Mouse (Mus musculus) left cerebral cortex, postnatal 4 days (tissue): Measurements from ENCODE around the gene Ms4a4a. TPM values are rescaled to one million over a fixed set of nuclear protein-coding genes. Genes with fewer than 3 reads are reported as not detected.
"Not testable (repeated sequence)": the region's sequence is repeated elsewhere in the genome, so short reads cannot be mapped to it uniquely, and the experiment has no call there.

Source experiments
- DNase-seq: peaks from one replicate; pipeline ENCODE4 v3.0.0-alpha.2; 2022
- intact Hi-C: fragments of 180-260 bp; cut with DNase I; formaldehyde crosslinking; loops from one replicate; pipeline ENCODE4 v1.15.1; 2025
- total RNA-seq, 2 experiments: library from RNA; stranded (reverse); gene quantifications; 2 replicates each; pipeline ENCODE4 v1.2.3; 2021

The Ms4a4a gene
- total RNA-seq, 2 experiments from 2014 or later = 0.80 TPM; not detected in 1

- DNase-seq, intact Hi-C loops: not testable (repeated sequence)
Observed at GRCm38 (mm10) chr19:11418865-11419264, 43.5 kb downstream of the Ms4a4a start.

GRCm38 (mm10) chr19:11431209-11431608, 55.9 kb downstream of the Ms4a4a start:
- DNase-seq, intact Hi-C loops: not testable (repeated sequence)

- intact Hi-C loops = no loop called here
- DNase-seq = no peak
Observed at GRCm38 (mm10) chr19:11435058-11435834, 59.9 kb downstream of the Ms4a4a start.

Other genes with a start within 250 kb of the Ms4a4a start
- gene 1700017D01Rik, start 244.6 kb upstream of the Ms4a4a start, total RNA-seq = not detected
- not detected for gene 1700025F22Rik, start 210.2 kb upstream of the Ms4a4a start, total RNA-seq
- not detected for gene Ms4a13, start 178.8 kb upstream of the Ms4a4a start, total RNA-seq
- gene Ms4a12, start 143.1 kb upstream of the Ms4a4a start, total RNA-seq = not detected
- gene Ms4a1, start 109.3 kb upstream of the Ms4a4a start, total RNA-seq = under 1 TPM; 0.12 to 0.24 TPM
- not detected for gene Ms4a5, start 91.7 kb upstream of the Ms4a4a start, total RNA-seq
- under 1 TPM; 0.10 to 0.12 TPM for gene Ms4a14, start 61.1 kb upstream of the Ms4a4a start, total RNA-seq
- gene Ms4a7, start 39.4 kb upstream of the Ms4a4a start, total RNA-seq = under 1 TPM; 0.77 to 0.86 TPM
- gene Ms4a4c, start 29.2 kb downstream of the Ms4a4a start, total RNA-seq = not detected
- not detected for gene Ms4a4b, start 68.0 kb downstream of the Ms4a4a start, total RNA-seq
- 1 to 10 TPM; 1.4 to 1.8 TPM for gene Ms4a6c, start 93.8 kb downstream of the Ms4a4a start, total RNA-seq
- under 1 TPM in 1 of 2 experiments, not detected in 1; 0.10 TPM for gene Gm8369, start 110.4 kb downstream of the Ms4a4a start, total RNA-seq
- 1 to 10 TPM; 1.0 to 1.4 TPM for gene Ms4a6b, start 141.0 kb downstream of the Ms4a4a start, total RNA-seq
- gene Ms4a4d, start 161.3 kb downstream of the Ms4a4a start, total RNA-seq = not detected
- under 1 TPM; 0.50 to 0.54 TPM for gene Ms4a6d, start 229.3 kb downstream of the Ms4a4a start, total RNA-seq
- gene Ms4a2, start 248.2 kb downstream of the Ms4a4a start, total RNA-seq = under 1 TPM; 0.44 to 0.54 TPM